Mouse (Mus musculus): Measurements from ENCODE around the gene Rnd1. TPM values are rescaled to one million over a fixed set of nuclear protein-coding genes. Genes with fewer than 3 reads are reported as not detected.

Gene Rnd1
- polyA plus RNA-seq, 1 experiment from 2014 or later: 9.7 TPM

GRCm38 (mm10) chr15:98652174-98652573, 25.1 kb downstream of the Rnd1 start:
- H3K27ac ChIP-seq: no peak overlapping the region
- 95% methylated on average over 8 of the region's 8 CpGs for WGBS

GRCm38 (mm10) chr15:98651431-98651830, 25.8 kb downstream of the Rnd1 start:
- 91% methylated on average over 15 of the region's 15 CpGs for WGBS
- H3K36me3 ChIP-seq: peaks cover 95% of the 10 kb centered on the region
- H3K4me2 ChIP-seq (replicated peaks): no peak overlapping the region
- H3K4me1 ChIP-seq: no peaks in the 10 kb centered on the region
- no peak overlapping the region for H3K4me3 ChIP-seq
- no peaks in the 10 kb centered on the region for H3K27me3 ChIP-seq (replicated peaks)
- H3K9me3 ChIP-seq: no peaks in the 10 kb centered on the region
- no peak overlapping the region for H3K27ac ChIP-seq
- ATAC-seq (ENCODE audit: low FRiP score, low read depth): no peak
- H3K9ac ChIP-seq: no peak overlapping the region

More at GRCm38 (mm10) chr15:98652174-98652573, 25.1 kb downstream of the Rnd1 start:
- ATAC-seq (ENCODE audit: low FRiP score, low read depth): no peak
- no peaks in the 10 kb centered on the region for H3K27me3 ChIP-seq (replicated peaks)
- no peak overlapping the region for H3K9ac ChIP-seq
- H3K4me3 ChIP-seq: no peak overlapping the region
- no peak overlapping the region for H3K4me2 ChIP-seq (replicated peaks)
- H3K9me3 ChIP-seq: no peaks in the 10 kb centered on the region
- H3K4me1 ChIP-seq: no peaks in the 10 kb centered on the region
- H3K36me3 ChIP-seq: peaks cover 95% of the 10 kb centered on the region

- H3K4me2 ChIP-seq (replicated peaks): no peak overlapping the region
- H3K9me3 ChIP-seq: no peaks in the 10 kb centered on the region
- no peak for ATAC-seq (ENCODE audit: low FRiP score, low read depth)
- H3K4me1 ChIP-seq: no peaks in the 10 kb centered on the region
- WGBS: 97% methylated on average over 3 of the region's 3 CpGs
- H3K4me3 ChIP-seq: no peak overlapping the region
- peaks cover 99% of the 10 kb centered on the region for H3K36me3 ChIP-seq
- H3K27me3 ChIP-seq (replicated peaks): no peaks in the 10 kb centered on the region
- H3K9ac ChIP-seq: no peak overlapping the region
- H3K27ac ChIP-seq: no peak overlapping the region
These were observed 29.2 kb downstream of the Rnd1 start for GRCm38 (mm10) chr15:98648071-98648470.

GRCm38 (mm10) chr15:98647308-98647707, 30.0 kb downstream of the Rnd1 start:
- H3K36me3 ChIP-seq: peaks cover 99% of the 10 kb centered on the region
- no peak for ATAC-seq (ENCODE audit: low FRiP score, low read depth)

GRCm38 (mm10) chr15:98646737-98647136, 30.5 kb downstream of the Rnd1 start:
- Histone ChIP-seq H3K9ac (0 out of 2 replicates have a peak overlapping the region, but pooled peaks have one; percentile 21), H3K27me3 (replicated peaks) (no peaks in the 10 kb centered on the region), H3K4me1 (no peaks in the 10 kb centered on the region), H3K4me3 (no peak overlapping the region), H3K36me3 (peaks cover 99% of the 10 kb centered on the region), H3K4me2 (replicated peaks) (no peak overlapping the region), H3K27ac (no peak overlapping the region), H3K9me3 (no peaks in the 10 kb centered on the region)
- WGBS: 89% methylated on average over 8 of the region's 8 CpGs
- ATAC-seq (ENCODE audit: low FRiP score, low read depth): no peak

More at GRCm38 (mm10) chr15:98647308-98647707, 30.0 kb downstream of the Rnd1 start:
- H3K4me2 ChIP-seq (replicated peaks): no peak overlapping the region
- H3K4me1 ChIP-seq: no peaks in the 10 kb centered on the region
- no peaks in the 10 kb centered on the region for H3K9me3 ChIP-seq
- no peaks in the 10 kb centered on the region for H3K27me3 ChIP-seq (replicated peaks)
- 90% methylated on average over 10 of the region's 10 CpGs for WGBS
- H3K9ac ChIP-seq: no peak overlapping the region
- H3K4me3 ChIP-seq: no peak overlapping the region
- H3K27ac ChIP-seq: no peak overlapping the region

- H3K27me3 ChIP-seq (replicated peaks): no peaks in the 10 kb centered on the region
- peaks cover 99% of the 10 kb centered on the region for H3K36me3 ChIP-seq
- H3K4me1 ChIP-seq: no peaks in the 10 kb centered on the region
- 94% methylated on average over 24 of the region's 24 CpGs for WGBS
- H3K4me3 ChIP-seq: no peak overlapping the region
- H3K9ac ChIP-seq: no peak overlapping the region
- no peak for ATAC-seq (ENCODE audit: low FRiP score, low read depth)
- no peak overlapping the region for H3K4me2 ChIP-seq (replicated peaks)
- no peak overlapping the region for H3K27ac ChIP-seq
- no peaks in the 10 kb centered on the region for H3K9me3 ChIP-seq
These were observed 31.9 kb downstream of the Rnd1 start for GRCm38 (mm10) chr15:98645057-98646026.

GRCm38 (mm10) chr15:98644406-98644805, 32.9 kb downstream of the Rnd1 start:
- no peaks in the 10 kb centered on the region for H3K4me1 ChIP-seq
- WGBS: 89% methylated on average over 12 of the region's 12 CpGs
- no peak overlapping the region for H3K4me3 ChIP-seq
- no peaks in the 10 kb centered on the region for H3K9me3 ChIP-seq
- H3K27ac ChIP-seq: no peak overlapping the region
- H3K27me3 ChIP-seq (replicated peaks): no peaks in the 10 kb centered on the region
- H3K36me3 ChIP-seq: peaks cover 99% of the 10 kb centered on the region
- no peak overlapping the region for H3K9ac ChIP-seq
- ATAC-seq (ENCODE audit: low FRiP score, low read depth): no peak
- H3K4me2 ChIP-seq (replicated peaks): no peak overlapping the region

- H3K27me3 ChIP-seq (replicated peaks): peaks cover 9% of the 10 kb centered on the region; the same call in 1 of the 2 replicates
- H3K4me1 ChIP-seq: peaks cover 27% of the 10 kb centered on the region
- no peak overlapping the region for H3K4me2 ChIP-seq (replicated peaks)
- no peak for ATAC-seq (ENCODE audit: low FRiP score, low read depth)
- H3K36me3 ChIP-seq: peaks cover 59% of the 10 kb centered on the region
- H3K4me3 ChIP-seq: no peak overlapping the region
- H3K9me3 ChIP-seq: no peaks in the 10 kb centered on the region
- 39% methylated on average over 8 of the region's 8 CpGs for WGBS
- no peak overlapping the region for H3K27ac ChIP-seq
- no peak overlapping the region for H3K9ac ChIP-seq
These were observed 37.1 kb downstream of the Rnd1 start for GRCm38 (mm10) chr15:98640157-98640556.

- Histone ChIP-seq H3K9ac (no peak overlapping the region), H3K9me3 (no peaks in the 10 kb centered on the region), H3K4me3 (no peak overlapping the region), H3K27me3 (replicated peaks) (peaks cover 22% of the 10 kb centered on the region), H3K36me3 (peaks cover 31% of the 10 kb centered on the region), H3K4me1 (peaks cover 51% of the 10 kb centered on the region), H3K4me2 (replicated peaks) (peak overlapping the region; percentile 81), H3K27ac (no peak overlapping the region)
- 29% methylated on average over 3 of the region's 3 CpGs for WGBS
- no peak for ATAC-seq (ENCODE audit: low FRiP score, low read depth)
These were observed 40.1 kb downstream of the Rnd1 start for GRCm38 (mm10) chr15:98637155-98637554.

- Histone ChIP-seq H3K4me2 (replicated peaks) (peak overlapping the region; percentile 81), H3K9me3 (no peaks in the 10 kb centered on the region), H3K4me1 (peaks cover 58% of the 10 kb centered on the region), H3K9ac (peak overlapping the region; percentile 92), H3K36me3 (peaks cover 24% of the 10 kb centered on the region), H3K4me3 (peak overlapping the region; percentile 88), H3K27ac (no peak overlapping the region), H3K27me3 (replicated peaks) (peaks cover 24% of the 10 kb centered on the region)
- ATAC-seq (ENCODE audit: low FRiP score, low read depth): no peak
- WGBS: 43% methylated on average over 5 of the region's 5 CpGs
These were observed 40.7 kb downstream of the Rnd1 start for GRCm38 (mm10) chr15:98636517-98636916.

- Histone ChIP-seq H3K36me3 (peaks cover 13% of the 10 kb centered on the region), H3K4me3 (peak overlapping the region; percentile 88), H3K9me3 (no peaks in the 10 kb centered on the region), H3K9ac (peak overlapping the region; percentile 92), H3K4me2 (replicated peaks) (peak overlapping the region; percentile 81), H3K27ac (peak overlapping the region; percentile 87; the same call in 1 of the 2 replicates), H3K27me3 (replicated peaks) (peaks cover 35% of the 10 kb centered on the region), H3K4me1 (peaks cover 64% of the 10 kb centered on the region)
- 1% methylated on average over 20 of the region's 21 CpGs for WGBS
- no peak for ATAC-seq (ENCODE audit: low FRiP score, low read depth)
These were observed 41.9 kb downstream of the Rnd1 start for GRCm38 (mm10) chr15:98635291-98635841.

GRCm38 (mm10) chr15:98634541-98635081, 42.6 kb downstream of the Rnd1 start:
- WGBS: under 1% methylated on average over 54 of the region's 65 CpGs
- Histone ChIP-seq H3K36me3 (peaks cover 5% of the 10 kb centered on the region), H3K9me3 (no peaks in the 10 kb centered on the region), H3K27ac (peak overlapping the region; percentile 87), H3K4me1 (peaks cover 64% of the 10 kb centered on the region), H3K4me2 (replicated peaks) (peak overlapping the region; percentile 81), H3K27me3 (replicated peaks) (peaks cover 40% of the 10 kb centered on the region), H3K9ac (peak overlapping the region; percentile 92), H3K4me3 (peak overlapping the region; percentile 88)
- peak; percentile 75 for ATAC-seq (ENCODE audit: low FRiP score, low read depth)
